Mouse (Mus musculus) heart, adult 2 months (tissue): ENCODE results near the gene Lmntd1.

ENCODE experiments used
- EP300 ChIP-seq: fragments of 200-500 bp; IDR thresholded peaks from 2 replicates; pipeline ENCODE4 v1.6.1; 2011; ENCODE audit warnings: low read depth, low read length, control low read depth; ENCODE audit not compliant: insufficient read depth
- POLR2A ChIP-seq: fragments of 200-500 bp; IDR thresholded peaks from 2 replicates; pipeline ENCODE4 v1.6.1; 2011; ENCODE audit warnings: mild to moderate bottlenecking, low read depth, low read length, control low read depth; ENCODE audit not compliant: insufficient read depth

DNA sequence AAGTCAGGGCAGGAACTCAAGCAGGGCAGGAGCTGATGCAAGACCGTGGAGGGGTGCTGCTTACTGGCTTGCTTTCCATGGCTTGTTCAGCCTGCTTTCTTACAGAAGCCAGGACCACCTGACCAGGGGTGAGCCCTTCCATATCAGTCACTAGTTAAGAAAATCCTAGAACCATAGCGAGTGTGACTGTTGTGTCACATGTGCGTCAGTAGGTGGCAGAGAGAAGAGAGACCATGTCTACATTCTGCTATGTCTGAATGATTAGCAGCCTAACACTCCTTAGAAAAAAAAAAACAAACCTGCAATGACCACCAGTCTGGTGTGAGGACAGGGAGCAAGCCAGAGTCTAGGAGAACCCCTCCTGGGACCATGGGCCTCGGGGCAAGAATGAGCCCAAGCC, 150.1 kb downstream of the Lmntd1 start:
- TF ChIP-seq POLR2A (no peak), EP300 (no peak)
